ENCODE assay signal across 16 mouse cellular contexts in the genomic region with DNA sequence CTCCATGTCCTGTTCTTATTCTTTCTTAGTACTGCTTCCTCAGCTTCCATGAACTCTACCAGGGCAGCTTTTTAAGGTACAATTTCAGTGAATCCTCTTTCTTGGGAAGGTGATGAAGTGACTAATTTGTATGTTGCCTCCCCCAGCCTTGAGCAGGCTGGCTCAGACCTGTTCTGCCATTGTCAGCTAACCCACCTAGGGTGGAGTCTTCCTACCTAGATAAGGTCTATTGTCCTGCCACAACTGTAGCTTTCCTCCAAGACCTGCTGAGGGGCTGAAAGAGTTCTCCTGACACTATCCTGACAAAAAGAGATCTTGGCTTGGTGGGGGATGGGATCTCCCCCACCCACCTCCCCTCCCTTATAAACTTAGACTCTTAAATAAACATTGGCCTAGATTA.
"Had no signal": no experiment of that assay in that cellular context is flagged by ENCODE, and none has a peak within 500 bp of the region (broad histone marks: within the 10 kb centered on the region; RNA-seq: fewer than 3 reads in every experiment).

No protein-coding gene starts in this region.

- H3K36me3 ChIP-seq: neural tube, embryonic 13.5 days; neural tube, embryonic 15.5 days; stomach, embryonic 15.5 days had no signal

- H3K9ac ChIP-seq: neural tube, embryonic 13.5 days; neural tube, embryonic 15.5 days; stomach, embryonic 15.5 days had no signal

- H3K4me3 ChIP-seq: neural tube, embryonic 13.5 days; neural tube, embryonic 15.5 days; stomach, embryonic 15.5 days had no signal

- H3K27ac ChIP-seq: neural tube, embryonic 13.5 days; neural tube, embryonic 15.5 days; stomach, embryonic 15.5 days; stomach, postnatal 0 days had no signal

- H3K27me3 ChIP-seq: neural tube, embryonic 13.5 days; neural tube, embryonic 15.5 days; stomach, embryonic 15.5 days had no signal

- H3K4me1 ChIP-seq: neural tube, embryonic 13.5 days; neural tube, embryonic 15.5 days; stomach, embryonic 15.5 days had no signal

- DNase-seq: retina, postnatal 1 day; right cerebral cortex, adult 18-20 months; right cerebral cortex, postnatal 14 days; right cerebral cortex, postnatal 25 days; right cerebral cortex, postnatal 4 days; spleen, adult 18-20 months; thymus, adult 18-20 months; thymus, adult 2 months; thymus, postnatal 14 days; thymus, postnatal 25 days; thymus, postnatal 36 days; thymus, postnatal 4 days had no signal

- H3K9me3 ChIP-seq: neural tube, embryonic 13.5 days; neural tube, embryonic 15.5 days; stomach, embryonic 15.5 days had no signal
